Mouse (Mus musculus) left cerebral cortex, postnatal 14 days (tissue): ENCODE results near the gene Nelfb. TPM values are rescaled to one million over a fixed set of nuclear protein-coding genes. Genes with fewer than 3 reads are reported as not detected.

ENCODE experiments used
- DNase-seq, 2 experiments: peaks; one replicate each; pipeline ENCODE4 v3.0.0; 2021 to 2022; ENCODE audit warnings: low spot score in 2 of 2, mixed read lengths in 1 of 2
- intact Hi-C: fragments of 180-260 bp; cut with DNase I; formaldehyde crosslinking; loops from one replicate; pipeline ENCODE4 v1.15.1; 2025
- total RNA-seq, 2 experiments: library from RNA; stranded (reverse); gene quantifications; 2 replicates each; pipeline ENCODE4 v1.2.3; 2021

Gene Nelfb
- total RNA-seq, 2 experiments from 2014 or later, result 49.9 to 52.1 TPM

GRCm38 (mm10) chr2:25234050-25234449 lies 22.8 kb upstream of the Nelfb start, which contains the start of gene Slc34a3:
Slc34a3 (minus strand) TSS chr2:25234364.
- DNase-seq, result no peak
- intact Hi-C loops, result no loop called here

- DNase-seq, result no peak
- intact Hi-C loops, result no loop called here
These were observed 22.1 kb upstream of the Nelfb start for GRCm38 (mm10) chr2:25233421-25233820.

GRCm38 (mm10) chr2:25231038-25231437 lies 19.7 kb upstream of the Nelfb start:
- DNase-seq, result no peak
- intact Hi-C loops, result no loop called here

- intact Hi-C loops, result no loop called here
- no peak for DNase-seq
These were observed 19.3 kb upstream of the Nelfb start for GRCm38 (mm10) chr2:25230581-25230980.

GRCm38 (mm10) chr2:25229582-25229981 lies 18.3 kb upstream of the Nelfb start:
- intact Hi-C loops, result loop anchor here (2.0 to 5.0 kb wide), 2 partner anchors 37 to 43 kb away; partner anchors contain the start of genes Anapc2 and Ssna1
- DNase-seq, result no peak

GRCm38 (mm10) chr2:25228995-25229530 lies 17.8 kb upstream of the Nelfb start:
- intact Hi-C loops, result loop anchor here (2.0 to 5.0 kb wide), 2 partner anchors 36 to 43 kb away; partner anchors contain the start of genes Anapc2 and Ssna1
- no peak for DNase-seq

GRCm38 (mm10) chr2:25228431-25228889 lies 17.2 kb upstream of the Nelfb start:
- intact Hi-C loops, result loop anchor here (2.0 to 5.0 kb wide), 2 partner anchors 36 to 44 kb away; partner anchors contain the start of genes Anapc2 and Ssna1
- DNase-seq, result peak; percentile 81 to 96

GRCm38 (mm10) chr2:25227406-25227805 lies 16.1 kb upstream of the Nelfb start:
- intact Hi-C loops, result loop anchor here (5.0 kb wide), 1 partner anchor 45 kb away; the partner anchor contains the start of genes Anapc2 and Ssna1

GRCm38 (mm10) chr2:25226864-25227263 lies 15.6 kb upstream of the Nelfb start:
- DNase-seq, result peak; percentile 47 to 54
- intact Hi-C loops, result loop anchor here (5.0 kb wide), 1 partner anchor 45 kb away; the partner anchor contains the start of genes Anapc2 and Ssna1

More at GRCm38 (mm10) chr2:25227406-25227805, 16.1 kb upstream of the Nelfb start:
- no peak for DNase-seq

GRCm38 (mm10) chr2:25225811-25226379 lies 14.6 kb upstream of the Nelfb start:
- no peak for DNase-seq
- intact Hi-C loops, result loop anchor here (5.0 kb wide), 1 partner anchor 46 kb away; the partner anchor contains the start of genes Anapc2 and Ssna1

- peak; percentile 99 to 100 for DNase-seq
- intact Hi-C loops, result loop anchor here (5.0 kb wide), 1 partner anchor 47 kb away; the partner anchor contains the start of genes Anapc2 and Ssna1
These were observed 13.8 kb upstream of the Nelfb start for GRCm38 (mm10) chr2:25224766-25225752.

- intact Hi-C loops, result no loop called here
- no peak for DNase-seq
These were observed 13.1 kb upstream of the Nelfb start, which contains the start of gene Tubb4b for GRCm38 (mm10) chr2:25224492-25224765. Tubb4b (minus strand) TSS chr2:25224702.

- intact Hi-C loops, result no loop called here
- DNase-seq, result peak; percentile 75 to 77
These were observed 12.6 kb upstream of the Nelfb start for GRCm38 (mm10) chr2:25223681-25224491.

GRCm38 (mm10) chr2:25221331-25221772 lies 10.1 kb upstream of the Nelfb start:
- no peak for DNase-seq
- intact Hi-C loops, result no loop called here

GRCm38 (mm10) chr2:25218445-25218844 lies 7.2 kb upstream of the Nelfb start, which contains the start of gene Fam166a:
Fam166a (plus strand) TSS chr2:25218745.
- intact Hi-C loops, result no loop called here
- no peak for DNase-seq

GRCm38 (mm10) chr2:25217666-25218065 lies 6.4 kb upstream of the Nelfb start:
- intact Hi-C loops, result no loop called here
- DNase-seq, result no peak

GRCm38 (mm10) chr2:25214444-25214843 lies 3.2 kb upstream of the Nelfb start, which contains the start of gene Stpg3:
Stpg3 (minus strand) TSS chr2:25214637.
- no peak for DNase-seq
- intact Hi-C loops, result no loop called here

- DNase-seq, result no peak
- intact Hi-C loops, result no loop called here
These were observed 2.1 kb upstream of the Nelfb start for GRCm38 (mm10) chr2:25213266-25213865.
